In genomic region chr4:57703574-57704470, GRCm38 (mm10) we compare ENCODE assay signal across 18 mouse cellular contexts. TPM values are rescaled to one million over a fixed set of nuclear protein-coding genes. Genes with fewer than 3 reads are reported as not detected.
DNase-seq lines count a peak whose midpoint lies in the region; ATAC-seq and TF ChIP-seq lines count a peak whose summit lies in the region.
"Had no signal": no experiment of that assay in that cellular context is flagged by ENCODE, and none has a peak within 500 bp of the region (broad histone marks: within the 10 kb centered on the region; RNA-seq: fewer than 3 reads in every experiment).

No protein-coding gene starts in this region.

- no peak for ATAC-seq in heart, embryonic 13.5 days (ENCODE audit: extremely low read depth, insufficient number of reproducible peaks, low FRiP score, low TSS enrichment)
- ATAC-seq in kidney, postnatal 0 days (replicated peaks; ENCODE audit: low FRiP score, low read depth): no peak
- no peak for ATAC-seq in limb, embryonic 12.5 days (ENCODE audit: insufficient number of reproducible peaks, insufficient read depth, low FRiP score, low TSS enrichment, low read depth)
- peak; percentile 38 for ATAC-seq in neural tube, embryonic 15.5 days (ENCODE audit: low FRiP score)
- no peak for ATAC-seq in hindbrain, embryonic 16.5 days
- ATAC-seq: forebrain, embryonic 14.5 days had no signal

- H3K9me3 ChIP-seq in heart, embryonic 13.5 days: no peaks in the 10 kb centered on the region
- no peaks in the 10 kb centered on the region for H3K9me3 ChIP-seq in kidney, postnatal 0 days (replicated peaks; ENCODE audit: low read length)
- no peaks in the 10 kb centered on the region for H3K9me3 ChIP-seq in limb, embryonic 12.5 days
- H3K9me3 ChIP-seq in neural tube, embryonic 15.5 days (replicated peaks): no peaks in the 10 kb centered on the region
- no peaks in the 10 kb centered on the region for H3K9me3 ChIP-seq in hindbrain, embryonic 16.5 days (ENCODE audit: control insufficient read depth, low read length)
- H3K9me3 ChIP-seq: embryonic facial prominence, embryonic 10.5 days had no signal

- H3K27ac ChIP-seq in heart, embryonic 13.5 days (replicated peaks): peak overlapping the region; percentile 9; the same call in 1 of the 2 replicates
- H3K27ac ChIP-seq in kidney, postnatal 0 days: peak overlapping the region; percentile 60
- H3K27ac ChIP-seq in limb, embryonic 12.5 days: peak overlapping the region; percentile 37; the same call in 1 of the 2 replicates
- no peak overlapping the region for H3K27ac ChIP-seq in neural tube, embryonic 15.5 days (replicated peaks)
- no peak overlapping the region for H3K27ac ChIP-seq in hindbrain, embryonic 16.5 days (ENCODE audit: low read depth, low read length)
- H3K27ac ChIP-seq: embryonic facial prominence, embryonic 10.5 days had no signal

- no peak overlapping the region for H3K4me2 ChIP-seq in heart, embryonic 13.5 days
- no peak overlapping the region for H3K4me2 ChIP-seq in kidney, postnatal 0 days (ENCODE audit: low read length)
- no peak overlapping the region for H3K4me2 ChIP-seq in limb, embryonic 12.5 days
- no peak overlapping the region for H3K4me2 ChIP-seq in neural tube, embryonic 15.5 days
- no peak overlapping the region for H3K4me2 ChIP-seq in hindbrain, embryonic 16.5 days (ENCODE audit: low read length)
- H3K4me2 ChIP-seq: heart, embryonic 11.5 days had no signal

- no peaks in the 10 kb centered on the region for H3K27me3 ChIP-seq in heart, embryonic 13.5 days (replicated peaks)
- H3K27me3 ChIP-seq in kidney, postnatal 0 days (ENCODE audit: insufficient read depth, low read length): no peaks in the 10 kb centered on the region
- no peaks in the 10 kb centered on the region for H3K27me3 ChIP-seq in limb, embryonic 12.5 days
- H3K27me3 ChIP-seq in neural tube, embryonic 15.5 days (replicated peaks): no peaks in the 10 kb centered on the region
- no peaks in the 10 kb centered on the region for H3K27me3 ChIP-seq in hindbrain, embryonic 16.5 days (replicated peaks; ENCODE audit: control insufficient read depth, insufficient read depth, low read length)
- H3K27me3 ChIP-seq: CH12.LX had no signal

- TF ChIP-seq CTCF in kidney, postnatal 0 days (IDR thresholded peaks at IDR 0.05; ENCODE audit: low read depth): no peak

- intact Hi-C loops in heart, postnatal 14 days (cut with DNase I): no loop called here

- H3K36me3 ChIP-seq in heart, embryonic 13.5 days: peaks cover 40% of the 10 kb centered on the region
- H3K36me3 ChIP-seq in kidney, postnatal 0 days (ENCODE audit: insufficient read depth, low read length): no peaks in the 10 kb centered on the region
- no peaks in the 10 kb centered on the region; the same call in 1 of the 2 replicates for H3K36me3 ChIP-seq in limb, embryonic 12.5 days
- no peaks in the 10 kb centered on the region for H3K36me3 ChIP-seq in neural tube, embryonic 15.5 days
- H3K36me3 ChIP-seq in hindbrain, embryonic 16.5 days (ENCODE audit: control insufficient read depth, insufficient read depth, low read length): no peaks in the 10 kb centered on the region
- H3K36me3 ChIP-seq: embryonic facial prominence, embryonic 10.5 days had no signal

- DNase-seq in heart, postnatal 14 days: no peak
- DNase-seq in kidney, postnatal 0 days (ENCODE audit: low spot score): peak; percentile 90
- no peak for DNase-seq in kidney, postnatal 4 days
- DNase-seq: adrenal gland, adult 8-10 months; adrenal gland, postnatal 36 days; cerebellum, adult 2 months; cerebellum, postnatal 10 days; gastrocnemius, postnatal 36 days; heart, adult 18-20 months; heart, postnatal 36 days had no signal

- WGBS in heart, embryonic 13.5 days: 74% methylated on average over 11 of the region's 11 CpGs
- 52% methylated on average over 11 of the region's 11 CpGs for WGBS in kidney, postnatal 0 days
- 61% methylated on average over 11 of the region's 11 CpGs for WGBS in limb, embryonic 12.5 days
- WGBS in neural tube, embryonic 15.5 days: 51% methylated on average over 11 of the region's 11 CpGs
- 72% methylated on average over 11 of the region's 11 CpGs for WGBS in hindbrain, embryonic 16.5 days

- no peak overlapping the region for H3K4me3 ChIP-seq in heart, embryonic 13.5 days
- H3K4me3 ChIP-seq in kidney, postnatal 0 days (replicated peaks; ENCODE audit: low read depth, low read length): no peak overlapping the region
- no peak overlapping the region for H3K4me3 ChIP-seq in limb, embryonic 12.5 days (replicated peaks)
- no peak overlapping the region for H3K4me3 ChIP-seq in neural tube, embryonic 15.5 days (replicated peaks)
- no peak overlapping the region for H3K4me3 ChIP-seq in hindbrain, embryonic 16.5 days (ENCODE audit: low read length)
- H3K4me3 ChIP-seq: embryonic facial prominence, embryonic 10.5 days had no signal

- peaks cover 18% of the 10 kb centered on the region; the same call in 1 of the 2 replicates for H3K4me1 ChIP-seq in heart, embryonic 13.5 days
- peaks cover 5% of the 10 kb centered on the region; the same call in 1 of the 2 replicates for H3K4me1 ChIP-seq in kidney, postnatal 0 days (replicated peaks; ENCODE audit: insufficient read depth, low read length)
- H3K4me1 ChIP-seq in limb, embryonic 12.5 days (replicated peaks): peaks cover 13% of the 10 kb centered on the region
- no peaks in the 10 kb centered on the region for H3K4me1 ChIP-seq in neural tube, embryonic 15.5 days
- H3K4me1 ChIP-seq in hindbrain, embryonic 16.5 days (ENCODE audit: control insufficient read depth, insufficient read depth, low read depth, low read length): no peaks in the 10 kb centered on the region

- H3K9ac ChIP-seq in heart, embryonic 13.5 days: no peak overlapping the region
- H3K9ac ChIP-seq in kidney, postnatal 0 days (ENCODE audit: low read depth, low read length): no peak overlapping the region
- H3K9ac ChIP-seq in limb, embryonic 12.5 days (replicated peaks): no peak overlapping the region
- H3K9ac ChIP-seq in neural tube, embryonic 15.5 days (replicated peaks): no peak overlapping the region
- H3K9ac ChIP-seq in hindbrain, embryonic 16.5 days (ENCODE audit: low read depth, low read length): no peak overlapping the region

RNA-seq across cellular contexts. Expression of gene Akap2, which starts 13.6 kb away (rescaled TPM):
- 41.3 and 43.1 TPM in 2 replicates for polyA plus RNA-seq in heart, embryonic 13.5 days (2015; fragmentation: Nextera tagmentation; extraction: Ambion mirVana)
- total RNA-seq in heart, postnatal 14 days (2021): 100 to 1,000 TPM; 110 to 116 TPM
- 20.5 and 24.7 TPM in 2 replicates for polyA plus RNA-seq in kidney, postnatal 0 days (2015; fragmentation: Nextera tagmentation; extraction: Ambion mirVana)
- polyA plus RNA-seq in limb, embryonic 12.5 days (2016; fragmentation: Nextera tagmentation; extraction: Ambion mirVana): 25.4 and 32.0 TPM in 2 replicates
- polyA plus RNA-seq in neural tube, embryonic 15.5 days (2015; fragmentation: Nextera tagmentation; extraction: Ambion mirVana): 11.0 and 19.4 TPM in 2 replicates
- polyA plus RNA-seq in hindbrain, embryonic 16.5 days (2015; fragmentation: Nextera tagmentation; extraction: Ambion mirVana): 11.4 and 13.2 TPM in 2 replicates

Comparison
In these comparisons a context has a peak if more than half of its experiments do, and no peak if none do; other contexts are left out.
1. H3K27ac ChIP-seq: peak in heart, embryonic 13.5 days (single experiment), kidney, postnatal 0 days (single experiment) and limb, embryonic 12.5 days (single experiment); none in neural tube, embryonic 15.5 days (single experiment) and hindbrain, embryonic 16.5 days (single experiment).